Mouse (Mus musculus) forebrain, embryonic 16.5 days (tissue): ENCODE measurements around the gene Mettl16. TPM values are rescaled to one million over a fixed set of nuclear protein-coding genes. Genes with fewer than 3 reads are reported as not detected.

Experiments
- ATAC-seq: fragments of 200-750 bp; cut with Nextera tagmentation; 2 replicates; pipeline ENCODE4 v1.8.0; 2017; ENCODE audit warnings: mild to moderate bottlenecking, moderate library complexity
- H3K27ac ChIP-seq: fragments of 300-500 bp; sonication (generic); 2 replicates; pipeline ENCODE4 v1.5.1; 2014; ENCODE audit warnings: low read length, control low read depth
- H3K27me3 ChIP-seq: fragments of 300-500 bp; sonication (generic); replicated peaks from 2 replicates; pipeline ENCODE4 v1.6.1; 2014; ENCODE audit warnings: low read length; ENCODE audit not compliant: control insufficient read depth, insufficient read depth
- H3K36me3 ChIP-seq: fragments of 300-500 bp; sonication (generic); 2 replicates; pipeline ENCODE4 v1.6.1; 2014; ENCODE audit not compliant: control insufficient read depth, insufficient read depth
- H3K4me1 ChIP-seq: fragments of 300-500 bp; sonication (generic); replicated peaks from 2 replicates; pipeline ENCODE4 v1.6.1; 2014; ENCODE audit warnings: low read length; ENCODE audit not compliant: control insufficient read depth, insufficient read depth
- H3K4me2 ChIP-seq: fragments of 300-500 bp; sonication (generic); 2 replicates; pipeline ENCODE4 v1.6.1; 2014; ENCODE audit warnings: mild to moderate bottlenecking, low read length, control low read depth
- H3K4me3 ChIP-seq: fragments of 300-500 bp; sonication (generic); replicated peaks from 2 replicates; pipeline ENCODE4 v1.5.1; 2014; ENCODE audit warnings: mild to moderate bottlenecking, low read length, control low read depth
- H3K9ac ChIP-seq: fragments of 300-500 bp; sonication (generic); replicated peaks from 2 replicates; pipeline ENCODE4 v1.6.1; 2014; ENCODE audit warnings: low read depth, low read length, control low read depth
- H3K9me3 ChIP-seq: fragments of 300-500 bp; sonication (generic); 2 replicates; pipeline ENCODE4 v1.6.1; 2016; ENCODE audit warnings: low read length; ENCODE audit not compliant: control insufficient read depth
- WGBS: fragments of 180-500 bp; shearing (Covaris S2); extraction: QIAGEN DNeasy Blood & Tissue Kit; methylation state at CpG from one replicate; pipeline ENCODE4 v1.1.7; 2014; 5-methylcytosine and 5-hydroxymethylcytosine counted together
- microRNA-seq: library from miRNA; unstranded; fragments of <30 nt; microRNA quantifications from one replicate; pipeline ENCODE4, GENCODE M21; 2017
- polyA plus RNA-seq: library from polyadenylated mRNA; unstranded; fragments of >200 nt; fragmentation: Nextera tagmentation; extraction: Ambion mirVana; gene quantifications from 2 replicates; pipeline ENCODE4 v1.2.1, GENCODE M21; 2015

Mettl16 gene
- polyA plus RNA-seq, 1 experiment from 2014 or later, result 58.7 TPM

GRCm38 (mm10) chr11:74869603-74870002 lies 99.0 kb downstream of the Mettl16 start:
- Histone ChIP-seq H3K4me3 (no peak overlapping the region), H3K36me3 (no peaks in the 10 kb centered on the region; the same call in 1 of the 2 replicates), H3K9me3 (no peaks in the 10 kb centered on the region), H3K4me2 (no peak overlapping the region), H3K27me3 (no peaks in the 10 kb centered on the region), H3K9ac (no peak overlapping the region), H3K4me1 (peaks cover 16% of the 10 kb centered on the region), H3K27ac (no peak overlapping the region)
- no peak for ATAC-seq
- WGBS, result 84% methylated on average over 6 of the region's 6 CpGs

- Histone ChIP-seq H3K27ac (no peak overlapping the region), H3K27me3 (no peaks in the 10 kb centered on the region), H3K9ac (no peak overlapping the region), H3K9me3 (no peaks in the 10 kb centered on the region), H3K4me2 (no peak overlapping the region), H3K4me3 (no peak overlapping the region), H3K36me3 (no peaks in the 10 kb centered on the region; the same call in 1 of the 2 replicates), H3K4me1 (peaks cover 17% of the 10 kb centered on the region)
- no peak for ATAC-seq
- WGBS, result 82% methylated on average over 4 of the region's 4 CpGs
Observed at GRCm38 (mm10) chr11:74870544-74870943, 99.9 kb downstream of the Mettl16 start.

DNA sequence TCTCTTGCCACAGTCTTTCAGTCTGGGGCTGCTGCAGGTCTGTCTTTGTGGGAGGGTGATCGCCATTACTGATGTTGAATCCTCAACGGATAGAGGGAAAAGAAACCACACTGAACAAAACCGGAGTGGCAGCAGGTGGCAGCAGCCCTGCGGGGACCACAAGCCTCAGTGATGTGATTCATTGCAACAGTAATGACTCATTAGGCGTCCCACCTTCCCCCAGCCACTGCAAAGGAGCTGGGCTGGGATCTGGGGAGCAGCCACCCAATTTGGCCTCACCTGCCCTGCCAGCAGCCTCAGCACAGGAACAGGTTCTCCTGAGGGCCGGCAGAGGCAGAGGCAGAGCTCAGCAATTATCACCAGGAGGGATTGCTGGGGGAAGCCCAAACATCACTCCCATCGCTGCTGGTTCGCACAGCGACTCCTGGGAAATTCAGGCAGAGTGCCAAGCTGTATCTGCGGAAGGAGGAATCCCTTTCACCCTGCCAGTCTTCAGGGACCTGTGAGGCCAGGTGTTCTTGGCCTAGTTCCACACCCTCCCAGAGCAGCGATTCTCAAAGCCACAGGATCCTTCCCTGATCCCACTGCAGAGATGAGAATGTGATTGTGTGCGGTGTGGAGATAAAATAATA lies 100.5 kb downstream of the Mettl16 start:
- Histone ChIP-seq H3K9ac (no peak overlapping the region; the same call in 1 of the 2 replicates), H3K4me1 (peaks cover 18% of the 10 kb centered on the region), H3K36me3 (no peaks in the 10 kb centered on the region; the same call in 1 of the 2 replicates), H3K27me3 (no peaks in the 10 kb centered on the region), H3K27ac (no peak overlapping the region), H3K9me3 (no peaks in the 10 kb centered on the region), H3K4me3 (no peak overlapping the region), H3K4me2 (no peak overlapping the region)
- 13% methylated on average over 12 of the region's 12 CpGs for WGBS
- ATAC-seq, result peak; percentile 42; the same call in 1 of the 2 replicates

GRCm38 (mm10) chr11:74874630-74875029 lies 104.0 kb downstream of the Mettl16 start:
- WGBS, result 46% methylated on average over 3 of the region's 3 CpGs
- Histone ChIP-seq H3K27me3 (no peaks in the 10 kb centered on the region), H3K27ac (no peak overlapping the region), H3K4me2 (no peak overlapping the region), H3K36me3 (no peaks in the 10 kb centered on the region), H3K4me3 (no peak overlapping the region), H3K4me1 (peaks cover 22% of the 10 kb centered on the region), H3K9ac (no peak overlapping the region), H3K9me3 (no peaks in the 10 kb centered on the region)
- no peak for ATAC-seq

- Histone ChIP-seq H3K4me3 (peak overlapping the region; percentile 15), H3K36me3 (no peaks in the 10 kb centered on the region), H3K27me3 (no peaks in the 10 kb centered on the region), H3K9ac (peak overlapping the region; percentile 37; the same call in 1 of the 2 replicates), H3K4me1 (peaks cover 14% of the 10 kb centered on the region), H3K9me3 (no peaks in the 10 kb centered on the region), H3K27ac (peak overlapping the region; percentile 77), H3K4me2 (peak overlapping the region; percentile 47)
- peak; percentile 96 for ATAC-seq
- 0% methylated on average over 9 of the region's 9 CpGs for WGBS
Observed at GRCm38 (mm10) chr11:74876801-74877200, 106.2 kb downstream of the Mettl16 start.

Small RNA genes within 50 kb of the gene (microRNA-seq; reads per million reads assigned to microRNA genes)
- gene Mir6926, result not detected

Other genes with a start within 250 kb of the Mettl16 start
- 10.7 and 12.9 TPM in 2 replicates for gene Rap1gap2, start 159.9 kb upstream of the Mettl16 start, polyA plus RNA-seq
- gene Ccdc92b, start 151.2 kb upstream of the Mettl16 start, polyA plus RNA-seq, result 3.1 and 3.4 TPM in 2 replicates
- 13.7 and 15.2 TPM in 2 replicates for gene Cluh, start 121.3 kb upstream of the Mettl16 start, polyA plus RNA-seq
- gene Pafah1b1, start 46.2 kb upstream of the Mettl16 start, polyA plus RNA-seq, result 48.9 and 51.2 TPM in 2 replicates
- gene Mnt, start 60.1 kb downstream of the Mettl16 start, polyA plus RNA-seq, result 8.6 and 9.2 TPM in 2 replicates
- 13.1 and 18.2 TPM in 2 replicates for gene Sgsm2, start 126.2 kb downstream of the Mettl16 start, polyA plus RNA-seq
- gene Tsr1, start 127.2 kb downstream of the Mettl16 start, polyA plus RNA-seq, result 38.0 and 41.5 TPM in 2 replicates
- 18.6 and 19.2 TPM in 2 replicates for gene Smg6, start 155.0 kb downstream of the Mettl16 start, polyA plus RNA-seq
- gene Srr, start 155.1 kb downstream of the Mettl16 start, polyA plus RNA-seq, result 44.5 and 46.5 TPM in 2 replicates